Mouse (Mus musculus): ENCODE results near the gene Rasal1. TPM values are rescaled to one million over a fixed set of nuclear protein-coding genes. Genes with fewer than 3 reads are reported as not detected.

Rasal1 gene
- total and polyA plus RNA-seq, 3 experiments: 0.69 to 4.5 TPM; not detected in 1

- Histone ChIP-seq H3K4me3 (ENCODE audit: control insufficient read depth in 1 of 2, insufficient read depth in 1 of 2, low read depth in 2 of 2, low read length in 2 of 2) (no peak overlapping the region), H3K9me3 (replicated peaks; ENCODE audit: insufficient read depth, low read length) (no peaks in the 10 kb centered on the region), H3K9ac (ENCODE audit: control insufficient read depth, low read depth, low read length, poor library complexity, severe bottlenecking) (no peak overlapping the region), H3K36me3 (ENCODE audit: control insufficient read depth in 1 of 2, insufficient read depth in 2 of 2, low read length in 2 of 2) (no peaks in the 10 kb centered on the region), H3K79me2 (ENCODE audit: control insufficient read depth, insufficient read depth, low read length, poor library complexity) (no peaks in the 10 kb centered on the region), H3K4me1 (ENCODE audit: control insufficient read depth in 1 of 2, insufficient read depth in 2 of 2, low read length in 2 of 2) (no peaks in the 10 kb centered on the region), H3K27ac (ENCODE audit: control insufficient read depth, low read depth, low read length) (no peak overlapping the region), H3K27me3 (ENCODE audit: control insufficient read depth in 1 of 2, insufficient read depth in 2 of 2, low read length in 2 of 2) (no peaks in the 10 kb centered on the region)
- no peak for DNase-seq (ENCODE audit: low read depth, low spot score)
- no peak for TF ChIP-seq ZKSCAN1 (IDR thresholded peaks at IDR 0.05; ENCODE audit: low read depth, low read length)
- TF ChIP-seq MAZ (IDR thresholded peaks at IDR 0.05; ENCODE audit: low read depth, low read length): no peak
- TF ChIP-seq MAX (IDR thresholded peaks at IDR 0.05; ENCODE audit: low read length): no peak
- TF ChIP-seq MYB (IDR thresholded peaks at IDR 0.05; ENCODE audit: low read depth, low read length): no peak
- TF ChIP-seq ZMIZ1 (IDR thresholded peaks at IDR 0.05; ENCODE audit: low read depth, low read length): no peak
- no peak for TF ChIP-seq TBP (IDR thresholded peaks at IDR 0.05; ENCODE audit: low read depth, low read length)
- no peak for TF ChIP-seq BHLHE40 (IDR thresholded peaks at IDR 0.05; ENCODE audit: borderline replicate concordance, low read depth, low read length)
- no peak for TF ChIP-seq POLR2A (IDR thresholded peaks at IDR 0.05; ENCODE audit: control insufficient read depth in 1 of 2, insufficient read depth in 1 of 2, low read depth in 1 of 2, low read length in 2 of 2, poor library complexity in 1 of 2)
- no peak for TF ChIP-seq CTCF (IDR thresholded peaks at IDR 0.05 in 2 of 3, conservative IDR thresholded peaks at IDR 0.05 in 1 of 3; ENCODE audit: control insufficient read depth in 1 of 3, insufficient read depth in 1 of 3, low read depth in 2 of 3, low read length in 3 of 3, poor library complexity in 1 of 3, severe bottlenecking in 1 of 3)
- no peak for TF ChIP-seq NRF1 (IDR thresholded peaks at IDR 0.05; ENCODE audit: insufficient read depth, low read depth, low read length, poor library complexity, severe bottlenecking)
- TF ChIP-seq KAT2A (conservative IDR thresholded peaks at IDR 0.05; ENCODE audit: low read depth, low read length): no peak
- no peak for TF ChIP-seq POLR2AphosphoS5 (IDR thresholded peaks at IDR 0.05; ENCODE audit: borderline replicate concordance, low read depth, low read length)
Observed at GRCm38 (mm10) chr5:120656281-120656751, 7.7 kb downstream of the Rasal1 start.

- TF ChIP-seq MYC (IDR thresholded peaks at IDR 0.05; ENCODE audit: low read depth, low read length): no peak
- no peak for TF ChIP-seq USF2 (IDR thresholded peaks at IDR 0.05; ENCODE audit: borderline replicate concordance in 1 of 2, insufficient read depth in 1 of 2, low read depth in 1 of 2, low read length in 2 of 2)
- no peak for TF ChIP-seq MAFK (IDR thresholded peaks at IDR 0.05; ENCODE audit: borderline replicate concordance, low read depth, low read length)
- TF ChIP-seq BHLHE40 (IDR thresholded peaks at IDR 0.05; ENCODE audit: borderline replicate concordance, low read depth, low read length): no peak
- no peak for TF ChIP-seq ZKSCAN1 (IDR thresholded peaks at IDR 0.05; ENCODE audit: low read depth, low read length)
- no peak for TF ChIP-seq ETS1 (IDR thresholded peaks at IDR 0.05; ENCODE audit: low read depth, low read length)
- no peak for TF ChIP-seq GABPA (IDR thresholded peaks at IDR 0.05; ENCODE audit: low read depth, low read length)
- TF ChIP-seq CTCF (IDR thresholded peaks at IDR 0.05 in 2 of 3, conservative IDR thresholded peaks at IDR 0.05 in 1 of 3; ENCODE audit: control insufficient read depth in 1 of 3, insufficient read depth in 1 of 3, low read depth in 2 of 3, low read length in 3 of 3, poor library complexity in 1 of 3, severe bottlenecking in 1 of 3): no peak
- TF ChIP-seq MXI1 (IDR thresholded peaks at IDR 0.05; ENCODE audit: low read depth, low read length): no peak
- no peak for TF ChIP-seq ZC3H11A (IDR thresholded peaks at IDR 0.05; ENCODE audit: low read depth, low read length)
- TF ChIP-seq POLR2A (IDR thresholded peaks at IDR 0.05; ENCODE audit: control insufficient read depth in 1 of 2, insufficient read depth in 1 of 2, low read depth in 1 of 2, low read length in 2 of 2, poor library complexity in 1 of 2): no peak
- no peak for TF ChIP-seq NELFE (IDR thresholded peaks at IDR 0.05; ENCODE audit: low read depth, low read length)
- no peaks in the 10 kb centered on the region for H3K36me3 ChIP-seq (ENCODE audit: control insufficient read depth in 1 of 2, insufficient read depth in 2 of 2, low read length in 2 of 2)
- no peak overlapping the region for H3K9ac ChIP-seq (ENCODE audit: control insufficient read depth, low read depth, low read length, poor library complexity, severe bottlenecking)
- no peaks in the 10 kb centered on the region for H3K9me3 ChIP-seq (replicated peaks; ENCODE audit: insufficient read depth, low read length)
- no peak overlapping the region for H3K27ac ChIP-seq (ENCODE audit: control insufficient read depth, low read depth, low read length)
- no peak overlapping the region for H3K4me3 ChIP-seq (ENCODE audit: control insufficient read depth in 1 of 2, insufficient read depth in 1 of 2, low read depth in 2 of 2, low read length in 2 of 2)
- DNase-seq (ENCODE audit: low read depth, low spot score): no peak
- no peaks in the 10 kb centered on the region for H3K4me1 ChIP-seq (ENCODE audit: control insufficient read depth in 1 of 2, insufficient read depth in 2 of 2, low read length in 2 of 2)
- H3K27me3 ChIP-seq (ENCODE audit: control insufficient read depth in 1 of 2, insufficient read depth in 2 of 2, low read length in 2 of 2): no peaks in the 10 kb centered on the region
- H3K79me2 ChIP-seq (ENCODE audit: control insufficient read depth, insufficient read depth, low read length, poor library complexity): no peaks in the 10 kb centered on the region
Observed at GRCm38 (mm10) chr5:120660816-120661215, 12.2 kb downstream of the Rasal1 start.

All from MEL (cell line).